Mouse (Mus musculus): ENCODE measurements at regions not wholly inside any gene's neighbourhood (a gene's known extent, or its start where the extent isn't known, plus 50 kb on each side); places are given as distances from the start of the nearest gene placed in this dataset.

DNA sequence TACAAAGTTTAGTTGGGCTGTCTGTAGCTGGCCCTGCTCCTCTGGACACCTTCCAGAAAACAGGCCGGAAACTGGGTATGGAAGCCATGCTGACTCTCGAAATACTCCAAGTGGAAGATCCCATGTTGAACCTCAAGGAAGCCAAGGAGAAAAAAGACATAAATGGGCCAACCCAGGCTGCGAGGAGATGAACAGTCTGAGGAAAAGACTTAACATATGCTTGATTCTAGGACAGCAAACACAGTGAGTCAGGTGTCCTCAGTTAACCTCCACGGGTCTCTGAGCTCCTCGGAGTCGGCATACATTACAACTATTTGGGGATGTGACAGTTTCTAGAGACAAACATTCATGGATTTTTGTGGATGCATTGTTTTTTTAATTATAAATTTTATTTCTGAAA is 60.0 kb upstream of the Msi2 start:
- Histone ChIP-seq H3K27ac (ENCODE audit: low read length) (no peak overlapping the region), H3K4me1 (ENCODE audit: control insufficient read depth, insufficient read depth, low read length) (no peaks in the 10 kb centered on the region), H3K27me3 (ENCODE audit: control insufficient read depth, insufficient read depth, low read length) (no peaks in the 10 kb centered on the region), H3K9me3 (replicated peaks; ENCODE audit: control insufficient read depth, low read length) (no peaks in the 10 kb centered on the region), H3K4me2 (ENCODE audit: low read depth, low read length) (no peak overlapping the region), H3K9ac (ENCODE audit: low read length) (no peak overlapping the region), H3K36me3 (ENCODE audit: control insufficient read depth, insufficient read depth, low read length) (no peaks in the 10 kb centered on the region), H3K4me3 (replicated peaks; ENCODE audit: low read length) (no peak overlapping the region)
- no peak for ATAC-seq (ENCODE audit: insufficient read depth, low FRiP score)
- WGBS = 80% methylated on average over 6 of the region's 6 CpGs

DNA sequence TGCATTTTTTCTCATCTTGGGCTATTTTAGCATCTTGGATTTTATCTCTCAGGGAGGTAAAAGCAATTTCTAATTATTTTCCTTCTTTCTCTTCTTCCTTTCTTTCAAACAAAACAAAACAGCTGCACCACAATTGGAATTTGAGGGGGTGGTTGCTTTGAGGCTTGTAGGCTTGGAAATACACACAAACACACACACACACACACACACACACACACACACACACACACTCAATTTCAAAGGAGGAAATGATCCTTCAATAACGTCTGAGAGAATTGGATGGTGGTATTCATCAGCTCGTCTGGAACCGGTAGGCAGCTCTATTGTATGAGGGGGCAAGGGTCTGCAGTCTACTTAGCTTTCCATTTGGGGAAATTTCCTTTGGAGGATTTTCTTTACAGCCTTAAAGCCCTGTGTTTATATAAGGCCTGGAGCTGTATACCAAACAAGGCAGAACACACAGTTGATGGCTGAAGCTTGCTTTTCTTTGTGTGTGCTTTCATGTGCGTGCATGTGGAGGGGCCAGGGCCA is 56.2 kb upstream of the Msi2 start:
- no peak overlapping the region for H3K9ac ChIP-seq (ENCODE audit: low read length)
- no peaks in the 10 kb centered on the region for H3K36me3 ChIP-seq (ENCODE audit: control insufficient read depth, insufficient read depth, low read length)
- no peak for ATAC-seq (ENCODE audit: insufficient read depth, low FRiP score)
- no peaks in the 10 kb centered on the region for H3K9me3 ChIP-seq (replicated peaks; ENCODE audit: control insufficient read depth, low read length)
- H3K4me2 ChIP-seq (ENCODE audit: low read depth, low read length) = no peak overlapping the region
- H3K27ac ChIP-seq (ENCODE audit: low read length) = peak overlapping the region; percentile 60; the same call in 1 of the 2 replicates
- no peaks in the 10 kb centered on the region for H3K4me1 ChIP-seq (ENCODE audit: control insufficient read depth, insufficient read depth, low read length)
- WGBS = 31% methylated on average over 4 of the region's 4 CpGs
- H3K27me3 ChIP-seq (ENCODE audit: control insufficient read depth, insufficient read depth, low read length) = no peaks in the 10 kb centered on the region
- no peak overlapping the region for H3K4me3 ChIP-seq (replicated peaks; ENCODE audit: low read length)

DNA sequence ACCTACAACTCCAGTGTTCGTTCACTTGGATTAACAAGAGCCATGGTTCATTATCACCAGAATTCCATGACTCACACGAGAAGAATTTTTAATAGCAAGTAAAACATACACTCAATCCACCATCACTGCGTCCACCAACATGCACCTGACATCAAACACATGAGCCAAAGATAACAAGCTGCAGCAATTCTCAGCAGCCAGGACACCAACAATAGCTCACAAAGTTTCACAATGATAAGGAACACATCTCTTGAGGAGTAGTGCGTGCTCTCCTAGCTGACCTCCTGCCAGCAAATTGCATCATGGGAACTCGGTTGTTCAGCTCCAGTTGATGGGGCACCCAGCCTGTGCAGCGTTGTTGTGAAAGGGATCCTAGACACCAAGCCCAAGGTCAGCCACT is 55.6 kb upstream of the Msi2 start:
- ATAC-seq (ENCODE audit: insufficient read depth, low FRiP score) = no peak
- Histone ChIP-seq H3K27me3 (ENCODE audit: control insufficient read depth, insufficient read depth, low read length) (no peaks in the 10 kb centered on the region), H3K4me3 (replicated peaks; ENCODE audit: low read length) (no peak overlapping the region), H3K27ac (ENCODE audit: low read length) (no peak overlapping the region), H3K4me1 (ENCODE audit: control insufficient read depth, insufficient read depth, low read length) (no peaks in the 10 kb centered on the region), H3K9me3 (replicated peaks; ENCODE audit: control insufficient read depth, low read length) (no peaks in the 10 kb centered on the region), H3K36me3 (ENCODE audit: control insufficient read depth, insufficient read depth, low read length) (no peaks in the 10 kb centered on the region), H3K4me2 (ENCODE audit: low read depth, low read length) (no peak overlapping the region), H3K9ac (ENCODE audit: low read length) (no peak overlapping the region)
- WGBS = 58% methylated on average over 6 of the region's 6 CpGs

DNA sequence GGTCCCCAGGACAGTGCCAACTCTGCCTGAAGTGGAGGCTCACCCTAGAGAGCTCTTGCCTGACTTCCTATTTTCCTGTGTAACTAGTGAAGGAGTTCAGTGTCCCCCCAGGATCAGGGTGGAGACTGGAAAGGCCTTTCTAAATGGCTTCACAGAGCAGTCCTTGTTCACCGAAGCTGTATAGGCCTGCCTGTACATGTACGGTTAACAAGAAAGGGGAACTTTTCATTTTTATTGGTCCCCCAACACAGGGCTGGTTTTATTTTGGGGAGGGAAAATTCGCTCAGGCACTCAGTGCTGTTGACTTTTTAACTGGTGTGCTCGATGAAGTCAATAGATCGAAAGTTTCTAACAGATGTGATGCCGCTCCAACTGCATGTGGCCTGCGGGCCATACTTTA is 52.1 kb upstream of the Msi2 start:
- 69% methylated on average over 7 of the region's 7 CpGs for WGBS
- Histone ChIP-seq H3K4me1 (ENCODE audit: control insufficient read depth, insufficient read depth, low read length) (no peaks in the 10 kb centered on the region; the same call in 1 of the 2 replicates), H3K27me3 (ENCODE audit: control insufficient read depth, insufficient read depth, low read length) (no peaks in the 10 kb centered on the region), H3K9ac (ENCODE audit: low read length) (no peak overlapping the region), H3K9me3 (replicated peaks; ENCODE audit: control insufficient read depth, low read length) (no peaks in the 10 kb centered on the region), H3K27ac (ENCODE audit: low read length) (peak overlapping the region; percentile 33; the same call in 1 of the 2 replicates), H3K4me2 (ENCODE audit: low read depth, low read length) (no peak overlapping the region), H3K36me3 (ENCODE audit: control insufficient read depth, insufficient read depth, low read length) (no peaks in the 10 kb centered on the region), H3K4me3 (replicated peaks; ENCODE audit: low read length) (no peak overlapping the region)
- ATAC-seq (ENCODE audit: insufficient read depth, low FRiP score) = no peak

Data from stomach, embryonic 16.5 days (tissue).